Mouse (Mus musculus) liver, embryonic 13.5 days (tissue): ENCODE results near the gene Chst8. TPM values are rescaled to one million over a fixed set of nuclear protein-coding genes. Genes with fewer than 3 reads are reported as not detected.

Experiments
- ATAC-seq: fragments of 200-750 bp; cut with Nextera tagmentation; 2 replicates; pipeline ENCODE4 v1.8.0; 2017; ENCODE audit warnings: low read depth, mild to moderate bottlenecking, moderate number of reproducible peaks, moderate library complexity
- DNase-seq: peaks from one replicate; pipeline ENCODE4 v3.0.0; 2022
- H3K27ac ChIP-seq: fragments of 300-500 bp; sonication (generic); 2 replicates; pipeline ENCODE4 v1.5.1; 2015; ENCODE audit warnings: moderate library complexity, mild to moderate bottlenecking, inconsistent platforms
- H3K27me3 ChIP-seq: fragments of 300-500 bp; sonication (generic); 2 replicates; pipeline ENCODE4 v1.6.1; 2015; ENCODE audit warnings: mild to moderate bottlenecking, inconsistent platforms
- H3K36me3 ChIP-seq: fragments of 300-500 bp; sonication (generic); 2 replicates; pipeline ENCODE4 v1.6.1; 2015; ENCODE audit warnings: mild to moderate bottlenecking, inconsistent platforms
- H3K4me1 ChIP-seq: fragments of 300-500 bp; sonication (generic); replicated peaks from 2 replicates; pipeline ENCODE4 v1.6.1; 2015; ENCODE audit warnings: inconsistent platforms
- H3K4me2 ChIP-seq: fragments of 300-500 bp; sonication (generic); 2 replicates; pipeline ENCODE4 v1.6.1; 2015; ENCODE audit warnings: inconsistent platforms, mild to moderate bottlenecking, moderate library complexity
- H3K4me3 ChIP-seq: fragments of 300-500 bp; sonication (generic); replicated peaks from 2 replicates; pipeline ENCODE4 v1.5.1; 2015; ENCODE audit warnings: mild to moderate bottlenecking, inconsistent platforms
- H3K9ac ChIP-seq: fragments of 300-500 bp; sonication (generic); 2 replicates; pipeline ENCODE4 v1.6.1; 2015; ENCODE audit warnings: mild to moderate bottlenecking, inconsistent platforms
- H3K9me3 ChIP-seq: fragments of 300-500 bp; sonication (generic); replicated peaks from 2 replicates; pipeline ENCODE4 v1.6.1; 2016; ENCODE audit warnings: inconsistent platforms
- WGBS: fragments of 180-500 bp; shearing (Covaris S2); methylation state at CpG from one replicate; pipeline ENCODE4 v1.1.7; 2015; ENCODE audit not compliant: insufficient replicate concordance; 5-methylcytosine and 5-hydroxymethylcytosine counted together
- polyA plus RNA-seq: library from polyadenylated mRNA; unstranded; fragments of >200 nt; fragmentation: Nextera tagmentation; extraction: Ambion mirVana; gene quantifications from 2 replicates; pipeline ENCODE4 v1.2.1, GENCODE M21; 2015

The Chst8 gene
- polyA plus RNA-seq, 1 experiment from 2014 or later = 0.53 TPM

DNA sequence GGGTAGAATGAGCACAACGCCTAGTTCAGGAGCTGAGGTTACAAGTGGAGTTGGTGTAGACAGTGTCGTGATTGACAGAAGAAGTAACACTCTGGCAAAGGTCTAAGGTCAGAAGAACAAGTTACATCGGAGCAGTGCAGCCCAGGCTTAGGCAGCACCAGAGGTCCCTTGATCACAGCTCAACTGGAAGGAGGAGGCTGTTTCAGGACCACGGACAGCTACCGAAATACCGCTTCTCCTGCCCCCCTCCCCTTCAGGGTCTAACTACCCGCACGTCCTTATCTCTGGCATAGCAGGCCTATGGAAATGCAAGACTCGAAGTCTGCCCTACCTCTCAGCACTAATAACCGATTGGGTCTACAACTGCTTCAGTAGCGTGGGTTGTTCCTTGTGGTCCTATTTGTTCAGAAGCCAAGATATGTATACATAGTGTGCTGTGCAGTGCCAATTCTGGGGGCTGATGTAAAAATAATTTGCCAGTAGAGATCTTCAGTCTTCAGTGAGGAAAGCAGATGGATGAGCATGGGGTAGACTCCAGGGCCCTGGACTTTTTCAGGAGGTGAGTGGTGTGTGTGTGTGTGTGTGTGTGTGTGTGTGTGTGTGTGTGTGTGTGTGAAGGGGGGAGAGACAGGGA is 109.7 kb downstream of the Chst8 start:
- H3K4me2 ChIP-seq = no peak overlapping the region
- no peak overlapping the region for H3K27ac ChIP-seq
- no peaks in the 10 kb centered on the region for H3K9me3 ChIP-seq
- H3K4me3 ChIP-seq = no peak overlapping the region
- no peaks in the 10 kb centered on the region for H3K27me3 ChIP-seq
- H3K36me3 ChIP-seq = no peaks in the 10 kb centered on the region
- DNase-seq (no peak), ATAC-seq (no peak)
- WGBS = 13% methylated on average over 11 of the region's 11 CpGs
- no peaks in the 10 kb centered on the region for H3K4me1 ChIP-seq
- H3K9ac ChIP-seq = no peak overlapping the region

DNA sequence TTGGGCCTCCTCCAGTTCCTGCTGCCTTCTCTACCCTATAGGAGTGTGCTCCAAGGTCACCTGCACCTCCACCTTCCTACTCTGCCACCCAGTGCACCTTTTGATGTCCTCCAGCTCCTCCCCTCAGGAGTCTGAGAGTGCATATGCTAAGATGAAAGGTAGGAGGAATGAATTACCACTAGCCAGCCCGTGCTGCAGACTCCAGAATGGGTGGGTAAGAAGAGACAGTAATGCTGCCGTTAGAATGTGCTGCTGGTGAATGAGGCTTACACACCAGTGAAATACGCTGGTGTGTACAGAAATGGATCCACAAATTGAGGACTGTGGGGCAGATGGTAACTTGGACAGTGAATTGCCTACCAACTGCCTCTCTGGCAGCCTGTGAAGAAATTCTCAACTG is 112.6 kb downstream of the Chst8 start:
- H3K27me3 ChIP-seq = no peaks in the 10 kb centered on the region
- no peak overlapping the region for H3K4me2 ChIP-seq
- no peak overlapping the region for H3K9ac ChIP-seq
- no peak overlapping the region for H3K27ac ChIP-seq
- WGBS = 46% methylated on average over 3 of the region's 3 CpGs
- no peaks in the 10 kb centered on the region for H3K36me3 ChIP-seq
- ATAC-seq (no peak), DNase-seq (no peak)
- no peaks in the 10 kb centered on the region for H3K9me3 ChIP-seq
- no peaks in the 10 kb centered on the region for H3K4me1 ChIP-seq
- H3K4me3 ChIP-seq = no peak overlapping the region

DNA sequence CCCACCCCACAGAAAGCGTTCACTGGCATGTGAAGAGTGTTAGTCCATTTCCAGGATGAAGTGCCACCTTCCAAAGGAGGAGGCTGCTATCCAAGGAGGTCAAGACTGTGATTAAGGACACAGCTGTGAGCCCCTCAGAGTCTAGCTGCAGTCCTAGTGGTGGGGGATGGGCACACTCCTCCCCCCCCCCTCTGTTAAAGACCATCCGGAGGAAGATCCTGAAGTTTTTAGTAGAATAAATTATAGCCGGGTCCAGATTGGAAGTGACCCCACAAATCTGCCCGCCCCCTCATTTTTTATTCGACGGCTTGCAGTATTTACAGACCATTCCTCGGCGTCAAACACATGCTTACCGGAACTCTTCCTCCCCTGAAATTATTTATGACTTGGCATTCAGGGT is 114.3 kb downstream of the Chst8 start:
- 81% methylated on average over 9 of the region's 9 CpGs for WGBS
- no peak for ATAC-seq
- H3K9me3 ChIP-seq = no peaks in the 10 kb centered on the region
- H3K27ac ChIP-seq = no peak overlapping the region
- H3K4me3 ChIP-seq = no peak overlapping the region
- H3K4me1 ChIP-seq = no peaks in the 10 kb centered on the region
- H3K36me3 ChIP-seq = no peaks in the 10 kb centered on the region
- no peak overlapping the region for H3K4me2 ChIP-seq
- H3K9ac ChIP-seq = no peak overlapping the region
- DNase-seq = no peak
- no peaks in the 10 kb centered on the region for H3K27me3 ChIP-seq

DNA sequence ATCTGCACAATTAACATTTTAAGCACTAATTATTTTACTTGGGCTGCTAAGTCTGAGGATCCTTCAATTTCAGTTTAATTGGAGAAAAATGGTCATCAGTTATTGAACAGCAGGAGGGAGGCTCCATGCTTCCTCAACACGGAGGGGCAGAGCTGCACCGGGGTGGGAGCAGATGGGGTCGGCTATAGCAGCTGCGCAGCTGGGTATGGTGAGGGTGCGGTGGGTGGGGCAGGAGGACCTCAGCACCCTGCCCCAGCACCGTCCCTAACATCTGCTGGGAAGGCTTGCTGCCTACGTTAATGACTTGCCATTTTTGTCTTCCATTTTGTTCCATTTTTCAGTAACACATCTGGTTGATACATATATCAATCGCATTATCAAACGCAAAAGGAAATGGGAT is 116.4 kb downstream of the Chst8 start:
- ATAC-seq (no peak), DNase-seq (no peak)
- no peak overlapping the region for H3K4me2 ChIP-seq
- no peak overlapping the region for H3K27ac ChIP-seq
- no peak overlapping the region for H3K4me3 ChIP-seq
- H3K9me3 ChIP-seq = no peaks in the 10 kb centered on the region
- H3K4me1 ChIP-seq = no peaks in the 10 kb centered on the region
- H3K27me3 ChIP-seq = no peaks in the 10 kb centered on the region
- no peak overlapping the region for H3K9ac ChIP-seq
- 61% methylated on average over 9 of the region's 9 CpGs for WGBS
- no peaks in the 10 kb centered on the region for H3K36me3 ChIP-seq

DNA sequence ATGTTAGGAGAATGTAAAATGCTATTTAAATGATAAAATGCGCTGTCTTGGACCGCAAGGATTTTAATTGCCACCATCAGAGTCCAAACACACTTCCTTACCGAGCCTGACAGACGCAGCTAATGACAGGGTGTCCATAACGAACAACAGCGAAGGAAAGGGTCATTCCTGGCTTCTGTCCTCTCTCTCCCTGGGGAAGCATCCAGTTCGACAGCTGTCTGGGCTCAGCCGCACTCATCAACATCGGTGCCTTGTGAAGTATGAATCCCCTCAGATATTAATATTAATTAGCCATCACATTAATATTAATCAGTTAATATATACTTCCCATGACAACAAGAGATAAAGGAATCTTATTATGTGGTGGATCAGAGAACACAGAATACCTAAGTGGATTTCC is 117.6 kb downstream of the Chst8 start:
- Histone ChIP-seq H3K4me2 (no peak overlapping the region), H3K36me3 (no peaks in the 10 kb centered on the region), H3K9ac (no peak overlapping the region), H3K4me1 (no peaks in the 10 kb centered on the region), H3K27ac (no peak overlapping the region), H3K9me3 (no peaks in the 10 kb centered on the region), H3K27me3 (no peaks in the 10 kb centered on the region), H3K4me3 (no peak overlapping the region)
- 78% methylated on average over 9 of the region's 9 CpGs for WGBS
- no peak for ATAC-seq
- no peak for DNase-seq

DNA sequence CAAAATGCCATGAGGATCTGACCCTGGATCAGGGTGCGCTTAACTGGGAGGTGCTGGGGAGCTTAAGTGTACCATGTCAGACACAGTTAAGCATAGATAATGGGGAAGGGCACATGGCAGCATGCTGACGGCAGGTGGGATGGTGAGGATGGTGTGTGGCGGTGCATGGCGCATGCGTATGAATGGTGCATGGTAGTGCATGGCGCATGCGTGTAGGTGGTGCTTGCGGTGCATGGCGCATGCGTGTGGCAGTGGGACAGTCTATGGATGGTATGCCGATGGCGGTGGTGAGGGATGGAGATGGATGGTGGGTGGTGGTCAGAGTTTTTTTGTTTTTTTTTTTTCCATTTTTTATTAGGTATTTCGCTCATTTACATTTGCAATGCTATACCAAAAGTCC is 118.6 kb downstream of the Chst8 start:
- no peak overlapping the region for H3K27ac ChIP-seq
- H3K27me3 ChIP-seq = no peaks in the 10 kb centered on the region
- ATAC-seq (no peak), DNase-seq (no peak)
- no peaks in the 10 kb centered on the region for H3K36me3 ChIP-seq
- no peaks in the 10 kb centered on the region for H3K9me3 ChIP-seq
- no peak overlapping the region for H3K9ac ChIP-seq
- no peaks in the 10 kb centered on the region for H3K4me1 ChIP-seq
- no peak overlapping the region for H3K4me3 ChIP-seq
- WGBS = 89% methylated on average over 13 of the region's 13 CpGs
- no peak overlapping the region for H3K4me2 ChIP-seq

DNA sequence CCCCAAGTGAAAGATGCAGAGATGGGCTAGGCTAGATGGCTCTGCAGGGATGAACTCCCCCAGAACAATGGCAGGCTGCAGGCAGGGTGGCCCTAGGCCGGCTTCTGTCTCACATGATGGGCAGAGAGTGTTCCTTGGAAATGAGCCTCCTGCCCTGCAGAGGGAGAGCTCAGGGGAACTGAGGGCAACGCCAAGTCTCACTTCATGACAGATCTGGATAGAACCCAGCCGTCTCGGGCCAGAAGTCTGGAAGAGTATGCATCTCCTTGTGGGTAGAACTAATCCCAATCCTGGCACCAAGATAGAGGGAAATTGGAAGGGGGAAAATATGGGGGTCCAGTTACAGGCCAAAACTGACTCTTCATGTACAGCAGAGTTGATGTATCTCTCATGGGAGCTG is 119.4 kb downstream of the Chst8 start:
- H3K36me3 ChIP-seq = no peaks in the 10 kb centered on the region
- no peak overlapping the region for H3K27ac ChIP-seq
- H3K4me3 ChIP-seq = no peak overlapping the region
- DNase-seq (no peak), ATAC-seq (no peak)
- no peak overlapping the region for H3K4me2 ChIP-seq
- H3K9ac ChIP-seq = no peak overlapping the region
- no peaks in the 10 kb centered on the region for H3K4me1 ChIP-seq
- no peaks in the 10 kb centered on the region for H3K9me3 ChIP-seq
- 71% methylated on average over 4 of the region's 4 CpGs for WGBS
- no peaks in the 10 kb centered on the region for H3K27me3 ChIP-seq

DNA sequence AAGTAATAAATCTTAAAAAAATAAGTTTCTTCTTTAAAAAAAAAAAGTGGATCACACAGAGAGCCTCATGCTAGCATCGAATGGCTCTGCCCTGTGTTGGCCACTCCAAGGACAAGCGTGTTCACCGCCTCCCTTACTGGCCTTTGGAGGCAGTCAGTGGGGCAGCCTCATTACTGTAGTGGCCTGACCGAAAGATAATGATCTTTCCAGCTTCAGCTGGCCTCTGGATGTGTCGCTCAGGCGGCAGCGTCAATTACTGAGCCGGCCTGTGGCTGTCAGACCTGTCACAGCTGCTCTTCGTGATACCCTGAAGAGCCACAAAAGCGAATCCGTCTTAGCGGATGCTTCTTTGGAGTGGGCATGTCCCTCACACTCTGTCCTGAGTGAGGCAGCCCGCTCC is 122.4 kb downstream of the Chst8 start:
- no peak overlapping the region for H3K4me2 ChIP-seq
- H3K27me3 ChIP-seq = no peaks in the 10 kb centered on the region; the same call in 1 of the 2 replicates
- no peaks in the 10 kb centered on the region for H3K36me3 ChIP-seq
- no peak overlapping the region for H3K4me3 ChIP-seq
- no peak overlapping the region for H3K9ac ChIP-seq
- WGBS = 56% methylated on average over 13 of the region's 13 CpGs
- ATAC-seq (no peak), DNase-seq (no peak)
- H3K9me3 ChIP-seq = no peaks in the 10 kb centered on the region
- no peak overlapping the region for H3K27ac ChIP-seq
- H3K4me1 ChIP-seq = no peaks in the 10 kb centered on the region

DNA sequence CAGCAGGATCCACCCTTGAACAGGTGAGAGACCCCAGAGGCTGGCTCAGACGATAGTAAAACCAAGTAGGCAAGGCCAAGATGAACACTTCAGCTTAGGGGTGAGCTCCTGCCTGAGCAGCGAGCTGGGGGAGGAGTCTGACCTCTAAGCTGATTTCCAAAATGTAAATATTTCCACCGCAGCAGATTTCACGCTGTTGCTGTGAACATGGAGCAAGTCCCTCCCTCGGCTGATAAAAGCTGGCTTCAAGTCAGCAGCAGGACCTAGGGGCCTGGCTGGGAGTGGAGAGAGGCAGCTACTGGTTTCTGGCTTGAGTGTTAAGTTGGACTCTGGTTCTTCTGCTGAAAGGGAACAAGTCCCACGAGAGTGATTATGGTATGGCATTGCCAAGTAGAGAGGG is 123.5 kb downstream of the Chst8 start:
- Histone ChIP-seq H3K4me3 (no peak overlapping the region), H3K4me1 (no peaks in the 10 kb centered on the region), H3K36me3 (no peaks in the 10 kb centered on the region), H3K9ac (no peak overlapping the region), H3K9me3 (no peaks in the 10 kb centered on the region), H3K27ac (no peak overlapping the region), H3K4me2 (no peak overlapping the region), H3K27me3 (no peaks in the 10 kb centered on the region; the same call in 1 of the 2 replicates)
- no peak for ATAC-seq
- no peak for DNase-seq
- WGBS = 22% methylated on average over 6 of the region's 6 CpGs

DNA sequence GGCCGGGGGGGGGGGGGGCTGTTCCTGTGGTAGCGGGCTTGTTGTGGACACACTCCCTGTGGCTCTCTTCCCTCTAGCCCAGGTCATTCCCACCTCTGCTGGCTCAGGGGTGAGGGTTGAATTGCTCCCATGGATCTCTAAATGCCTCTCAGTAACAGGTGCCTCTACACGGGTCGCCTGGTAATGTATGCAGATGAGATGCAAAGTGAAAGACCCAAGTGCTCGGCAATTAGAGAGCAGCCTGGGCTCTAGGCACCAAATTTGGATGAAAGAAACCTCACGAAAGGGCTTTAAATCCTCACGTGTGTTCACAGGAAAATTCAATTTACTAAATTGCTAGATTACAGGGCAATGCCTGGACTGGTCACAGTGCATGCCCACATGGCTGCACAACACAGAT is 126.7 kb downstream of the Chst8 start:
- Histone ChIP-seq H3K4me3 (no peak overlapping the region), H3K36me3 (no peaks in the 10 kb centered on the region), H3K27me3 (no peaks in the 10 kb centered on the region; the same call in 1 of the 2 replicates), H3K4me2 (no peak overlapping the region), H3K9ac (no peak overlapping the region), H3K9me3 (no peaks in the 10 kb centered on the region), H3K27ac (no peak overlapping the region), H3K4me1 (no peaks in the 10 kb centered on the region)
- 25% methylated on average over 7 of the region's 7 CpGs for WGBS
- ATAC-seq = no peak
- no peak for DNase-seq

DNA sequence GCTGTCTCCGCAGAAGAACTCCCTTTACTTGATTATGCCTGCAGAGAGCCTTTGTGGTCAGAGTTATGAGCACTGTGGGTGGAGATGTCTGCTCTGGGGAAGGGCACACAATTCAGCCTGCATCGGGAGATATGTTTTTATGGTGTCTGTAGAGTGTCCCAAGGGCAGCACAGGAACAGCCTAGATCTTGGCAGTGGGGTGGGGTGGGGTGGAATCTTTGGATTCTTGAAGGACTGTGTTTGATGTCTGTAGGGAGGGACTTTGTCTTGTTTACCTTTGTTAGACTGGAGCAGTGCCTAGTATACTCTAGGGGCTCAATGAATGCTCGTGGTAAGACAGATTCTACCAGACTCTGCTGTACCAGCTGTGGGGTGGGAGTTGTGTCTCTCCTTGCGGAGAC is 127.3 kb downstream of the Chst8 start:
- Histone ChIP-seq H3K36me3 (no peaks in the 10 kb centered on the region), H3K4me3 (no peak overlapping the region), H3K27ac (no peak overlapping the region), H3K9ac (no peak overlapping the region), H3K9me3 (no peaks in the 10 kb centered on the region), H3K27me3 (no peaks in the 10 kb centered on the region; the same call in 1 of the 2 replicates), H3K4me2 (no peak overlapping the region), H3K4me1 (no peaks in the 10 kb centered on the region)
- 46% methylated on average over 4 of the region's 4 CpGs for WGBS
- DNase-seq = no peak
- ATAC-seq = no peak

DNA sequence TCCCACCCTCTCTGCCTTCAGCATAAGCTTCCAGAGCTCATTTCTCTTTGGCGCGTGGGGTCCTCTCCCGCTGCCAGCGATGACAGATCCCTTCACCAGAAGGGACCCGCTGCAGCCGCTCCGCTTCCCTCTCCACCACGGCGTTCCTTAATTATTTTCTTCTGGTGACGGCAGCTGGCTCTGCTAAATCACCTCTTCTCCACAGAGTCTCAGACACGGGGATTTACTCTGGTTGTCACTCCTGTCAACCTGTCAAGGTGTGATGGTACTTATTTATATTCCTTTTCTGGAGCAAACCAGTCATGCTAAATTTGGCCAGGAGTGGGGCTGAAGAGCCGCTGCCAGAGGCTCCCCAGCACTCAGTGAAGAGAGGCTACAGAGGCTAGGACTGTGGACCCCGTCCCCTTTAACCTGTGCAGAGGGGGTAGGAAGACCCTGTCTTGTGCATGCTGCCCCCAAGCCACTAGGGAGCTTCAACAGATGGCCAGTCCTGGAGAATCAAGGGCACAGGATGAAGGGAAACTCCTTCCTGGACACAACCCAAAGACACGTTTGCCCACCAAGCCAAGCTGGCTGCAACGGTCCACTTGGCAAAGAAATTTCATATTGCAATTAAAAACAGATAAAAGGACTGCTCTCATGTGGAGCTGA is 131.6 kb downstream of the Chst8 start:
- Histone ChIP-seq H3K9ac (no peak overlapping the region), H3K36me3 (no peaks in the 10 kb centered on the region), H3K27me3 (peaks cover 2% of the 10 kb centered on the region), H3K4me2 (no peak overlapping the region), H3K4me1 (no peaks in the 10 kb centered on the region), H3K9me3 (no peaks in the 10 kb centered on the region), H3K27ac (no peak overlapping the region), H3K4me3 (no peak overlapping the region)
- ATAC-seq = no peak
- WGBS = 54% methylated on average over 15 of the region's 15 CpGs
- no peak for DNase-seq
